Mouse (Mus musculus) C2C12 (cell line): ENCODE measurements around the gene Prex1.

Experiments used
- MAX ChIP-seq: IDR thresholded peaks from one replicate; pipeline ENCODE4 v1.6.1; 2011; ENCODE audit warnings: mild to moderate bottlenecking, control low read depth
- MYOD1 ChIP-seq: IDR thresholded peaks from one replicate; pipeline ENCODE4 v1.6.1; 2011; ENCODE audit warnings: low read depth; ENCODE audit not compliant: control insufficient read depth, insufficient read length

DNA sequence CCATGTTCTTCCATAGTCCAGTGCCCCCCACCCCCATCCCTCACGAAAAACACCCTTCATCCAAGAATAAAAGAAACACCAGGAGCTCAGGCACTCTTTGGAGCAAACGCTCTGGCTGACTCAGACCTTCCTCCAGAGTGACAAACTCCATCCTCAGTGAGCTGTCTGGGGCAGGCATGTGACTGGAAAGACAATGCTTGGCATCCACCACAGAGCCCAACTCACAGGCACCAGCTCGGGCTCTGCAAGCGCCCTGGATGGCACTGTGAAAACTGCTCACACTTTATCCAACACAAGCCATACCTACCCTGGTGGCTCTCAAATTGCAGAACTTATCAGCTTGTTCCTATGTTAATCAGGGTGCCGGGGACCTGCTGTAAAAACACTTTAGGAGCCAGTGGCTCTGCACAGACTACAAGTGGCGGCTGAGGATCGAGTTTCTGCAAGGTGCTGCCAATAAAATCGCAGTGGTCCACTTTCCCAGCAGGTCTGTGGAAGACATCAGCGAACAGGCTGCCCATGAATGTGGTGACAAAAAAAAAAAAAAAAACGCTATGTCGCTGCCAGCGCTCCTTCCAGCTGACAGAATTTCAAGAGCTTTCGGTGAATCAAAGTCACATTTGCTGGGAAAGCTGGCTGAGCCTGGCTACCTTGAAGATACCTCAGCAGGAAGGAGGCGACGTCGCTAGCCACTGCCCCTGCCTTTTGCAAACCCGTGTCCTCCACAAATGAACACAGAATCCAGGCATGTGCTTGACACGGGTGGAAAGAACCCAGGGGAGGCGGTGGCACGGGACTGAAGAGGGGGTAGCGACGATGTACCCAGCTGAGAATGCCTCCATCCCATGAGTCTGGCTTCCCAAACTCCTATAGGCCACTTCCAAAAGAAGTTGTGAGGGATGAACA is 45.6 kb downstream of the Prex1 start:
- TF ChIP-seq MYOD1 (no peak), MAX (no peak)
